Mouse (Mus musculus) CH12.LX (cell line): Measurements from ENCODE around the gene Atl1. TPM values are rescaled to one million over a fixed set of nuclear protein-coding genes. Genes with fewer than 3 reads are reported as not detected.

Source experiments
- DNase-seq: peaks from one replicate; pipeline ENCODE4 v3.0.0-alpha.2; 2013; ENCODE audit errors: extremely low read depth
- H3K27ac ChIP-seq: 2 replicates; pipeline ENCODE4 v1.5.1; 2012; ENCODE audit warnings: low read depth, mild to moderate bottlenecking, control low read depth, moderate library complexity; ENCODE audit not compliant: insufficient read depth
- H3K27me3 ChIP-seq: replicated peaks from 2 replicates; pipeline ENCODE3; 2012; ENCODE audit warnings: inconsistent platforms
- H3K36me3 ChIP-seq, 2 experiments: replicated peaks in 1 of 2; 2 replicates each; pipeline versions ENCODE3 to v1.6.1; 2012; ENCODE audit warnings: inconsistent platforms in 1 of 2, low read length in 1 of 2, mild to moderate bottlenecking in 1 of 2, mixed read lengths in 1 of 2, moderate library complexity in 1 of 2; ENCODE audit not compliant: control insufficient read depth in 1 of 2, insufficient read depth in 1 of 2
- H3K4me1 ChIP-seq, 2 experiments: 2 replicates each; pipeline ENCODE4 v1.6.1; 2012; ENCODE audit warnings: inconsistent platforms in 1 of 2, moderate library complexity in 1 of 2; ENCODE audit not compliant: insufficient read depth in 2 of 2, control insufficient read depth in 1 of 2
- H3K4me2 ChIP-seq: 2 replicates; pipeline ENCODE4 v1.6.1; 2012; ENCODE audit warnings: low read depth, mild to moderate bottlenecking, control low read depth; ENCODE audit not compliant: poor library complexity, insufficient read depth, severe bottlenecking
- H3K4me3 ChIP-seq, 3 experiments: fragments of 150-350 bp in 1 of 3; sonication (generic) in 1 of 3; replicated peaks in 1 of 3; 2 replicates each; pipeline versions ENCODE3 to v1.5.1; 2011 to 2012; ENCODE audit warnings: low read depth in 2 of 3, low read length in 2 of 3, mild to moderate bottlenecking in 2 of 3, moderate library complexity in 2 of 3, control low read depth in 1 of 3, improper control_type of control experiment in 1 of 3, inconsistent platforms in 1 of 3, mixed read lengths in 1 of 3; ENCODE audit not compliant: poor library complexity in 1 of 3
- H3K79me2 ChIP-seq: replicated peaks from 2 replicates; pipeline ENCODE4 v1.6.1; 2012; ENCODE audit warnings: mild to moderate bottlenecking, moderate library complexity; ENCODE audit not compliant: control insufficient read depth, poor library complexity, insufficient read depth, severe bottlenecking; ENCODE audit errors: extremely low read depth
- H3K9ac ChIP-seq: 2 replicates; pipeline ENCODE4 v1.6.1; 2012; ENCODE audit warnings: low read depth, mild to moderate bottlenecking, control low read depth, moderate library complexity; ENCODE audit not compliant: insufficient read depth
- H3K9me3 ChIP-seq: replicated peaks from 2 replicates; pipeline ENCODE3; 2012; ENCODE audit warnings: low read length, inconsistent platforms, mixed read lengths
- BHLHE40 ChIP-seq: IDR thresholded peaks from 2 replicates; pipeline ENCODE4 v1.6.1; 2011; ENCODE audit warnings: mild to moderate bottlenecking, low read depth, low read length, improper control_type of control experiment
- CHD1 ChIP-seq: IDR thresholded peaks from 2 replicates; pipeline ENCODE4 v1.6.1; 2012; ENCODE audit warnings: low read depth, low read length, improper control_type of control experiment, inconsistent platforms
- CHD2 ChIP-seq: IDR thresholded peaks from 2 replicates; pipeline ENCODE4 v1.6.1; 2011; ENCODE audit warnings: low read length, improper control_type of control experiment
- CTCF ChIP-seq, 2 experiments: IDR thresholded peaks in 1 of 2; conservative IDR thresholded peaks in 1 of 2; 2 replicates each; pipeline ENCODE4 v1.5.1; 2011 to 2012; ENCODE audit warnings: low read depth in 2 of 2, low read length in 2 of 2, improper control_type of control experiment in 1 of 2, inconsistent platforms in 1 of 2, mild to moderate bottlenecking in 1 of 2, moderate library complexity in 1 of 2
- GABPA ChIP-seq: IDR thresholded peaks from 2 replicates; pipeline ENCODE4 v1.6.1; 2012; ENCODE audit warnings: low read depth, low read length, improper control_type of control experiment, inconsistent platforms; ENCODE audit not compliant: insufficient replicate concordance
- JUN ChIP-seq: IDR thresholded peaks from 2 replicates; pipeline ENCODE4 v1.6.1; 2011; ENCODE audit warnings: low read depth, mild to moderate bottlenecking, low read length, improper control_type of control experiment, moderate library complexity; ENCODE audit not compliant: insufficient read depth
- JUND ChIP-seq: conservative IDR thresholded peaks from 2 replicates; pipeline ENCODE4 v1.6.1; 2011; ENCODE audit warnings: low read depth, low read length, improper control_type of control experiment
- MAFK ChIP-seq: IDR thresholded peaks from 2 replicates; pipeline ENCODE4 v1.6.1; 2011; ENCODE audit warnings: low read length, improper control_type of control experiment; ENCODE audit not compliant: insufficient replicate concordance
- MAX ChIP-seq: IDR thresholded peaks from 2 replicates; pipeline ENCODE4 v1.6.1; 2011; ENCODE audit warnings: low read length, improper control_type of control experiment
- MXI1 ChIP-seq: IDR thresholded peaks from 2 replicates; pipeline ENCODE4 v1.6.1; 2011; ENCODE audit warnings: mild to moderate bottlenecking, low read depth, low read length, improper control_type of control experiment
- NELFE ChIP-seq: IDR thresholded peaks from 2 replicates; pipeline ENCODE4 v1.6.1; 2011; ENCODE audit warnings: low read depth, low read length, improper control_type of control experiment
- NRF1 ChIP-seq: IDR thresholded peaks from 2 replicates; pipeline ENCODE4 v1.6.1; 2014; ENCODE audit warnings: low read depth, mild to moderate bottlenecking, inconsistent platforms, low read length, improper control_type of control experiment, moderate library complexity
- PAX5 ChIP-seq: IDR thresholded peaks from 2 replicates; pipeline ENCODE4 v1.6.1; 2012; ENCODE audit warnings: low read length, inconsistent platforms, mixed read lengths
- POLR2A ChIP-seq: IDR thresholded peaks from 2 replicates; pipeline ENCODE4 v1.6.1; 2011; ENCODE audit warnings: low read depth, mild to moderate bottlenecking, improper control_type of control experiment, low read length
- RCOR1 ChIP-seq: conservative IDR thresholded peaks from 2 replicates; pipeline ENCODE4 v1.6.1; 2012; ENCODE audit warnings: low read depth, mild to moderate bottlenecking, inconsistent platforms, low read length, improper control_type of control experiment
- SMC3 ChIP-seq: IDR thresholded peaks from 2 replicates; pipeline ENCODE4 v1.6.1; 2011; ENCODE audit warnings: low read depth, low read length, improper control_type of control experiment
- UBTF ChIP-seq: IDR thresholded peaks from 2 replicates; pipeline ENCODE4 v1.6.1; 2012; ENCODE audit warnings: low read depth, mild to moderate bottlenecking, inconsistent platforms, low read length, improper control_type of control experiment, moderate library complexity
- ZC3H11A ChIP-seq: IDR thresholded peaks from 2 replicates; pipeline ENCODE4 v1.6.1; 2012; ENCODE audit warnings: low read depth, mild to moderate bottlenecking, inconsistent platforms, low read length, improper control_type of control experiment
- ZMIZ1 ChIP-seq: IDR thresholded peaks from 2 replicates; pipeline ENCODE4 v1.6.1; 2012; ENCODE audit warnings: low read depth, mild to moderate bottlenecking, inconsistent platforms, low read length, improper control_type of control experiment
- ZNF384 ChIP-seq: IDR thresholded peaks from 2 replicates; pipeline ENCODE4 v1.6.1; 2012; ENCODE audit warnings: low read depth, low read length, improper control_type of control experiment, inconsistent platforms
- dilution Hi-C: fragments of 300-500 bp; cut with MboI; formaldehyde crosslinking; loops from 2 replicates; pipeline ENCODE4 v1.14.3; 2020; ENCODE audit warnings: low sequenced_read_pairs; ENCODE audit not compliant: extremely low pct_unique_long_range_greater_than_20kb, extremely low pct_ligation_motif_present
- in situ Hi-C: fragments of 300-500 bp; cut with MboI; formaldehyde crosslinking; loops from 3 replicates; pipeline ENCODE4 v1.14.3; 2019; ENCODE audit warnings: low sequenced_read_pairs, low pct_ligation_motif_present, low pct_unique_long_range_greater_than_20kb, mixed read lengths
- polyA plus RNA-seq: library from polyadenylated mRNA; unstranded; fragments of >175 nt; gene quantifications from 2 replicates; pipeline ENCODE4 v1.2.1, GENCODE M21; 2012; ENCODE audit warnings: low read depth; ENCODE audit not compliant: insufficient read length
- total RNA-seq, 2 experiments: library from RNA; depleted of rRNA; stranded (reverse); fragments of 300-350 nt in 1 of 2; fragments of >200 nt in 1 of 2; gene quantifications; 2 replicates each; pipeline ENCODE4 v1.2.3; 2012 to 2014

The Atl1 gene
- total and polyA plus RNA-seq, 3 experiments = 0.51 to 0.74 (median 0.64) TPM

DNA sequence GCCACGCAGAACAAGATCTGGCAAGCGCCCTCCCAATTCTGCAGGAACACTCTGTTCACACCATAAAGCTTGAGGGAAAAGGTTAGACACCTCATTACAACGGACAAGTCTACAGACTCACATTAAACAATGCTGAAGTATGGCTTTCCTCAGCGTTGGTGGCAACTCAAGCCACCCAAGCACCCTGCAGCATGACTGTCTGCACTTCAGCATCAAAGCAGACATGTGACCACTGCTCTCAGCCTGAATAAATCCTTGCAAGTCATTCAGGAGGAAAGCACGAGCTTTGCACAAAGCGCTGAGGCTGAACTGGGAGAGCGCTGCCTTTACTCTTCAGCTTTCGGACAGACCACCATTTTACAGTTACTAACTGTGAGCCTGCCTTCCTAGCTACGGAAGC, 40.1 kb upstream of the Atl1 start:
- H3K9ac ChIP-seq = no peak overlapping the region

DNA sequence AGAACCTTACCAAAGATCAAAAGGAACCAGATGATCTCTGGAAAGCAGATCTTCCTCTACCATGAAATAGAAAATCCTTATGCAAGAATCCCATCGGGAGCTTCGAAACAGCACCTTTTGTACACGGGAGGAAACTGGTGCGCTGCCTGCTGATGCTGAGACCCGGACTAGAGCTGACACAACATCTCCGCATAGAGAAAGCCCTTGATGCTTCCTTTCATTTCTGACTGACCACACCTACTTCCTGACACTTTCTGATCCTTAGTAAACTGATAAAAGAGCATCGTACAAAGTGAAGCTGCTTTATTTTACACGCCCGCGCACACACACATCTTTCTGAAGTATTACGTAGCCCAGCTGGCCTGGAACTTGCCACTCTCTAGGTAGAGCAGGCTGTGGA, 39.0 kb upstream of the Atl1 start:
- no peak overlapping the region for H3K4me2 ChIP-seq
- H3K4me3 ChIP-seq = no peak overlapping the region
- dilution Hi-C loops = no loop called here
- TF ChIP-seq ZMIZ1 (no peak), NELFE (no peak), SMC3 (no peak), PAX5 (no peak), CTCF (conservative IDR thresholded peaks at IDR 0.05 in 1 of 2, IDR thresholded peaks at IDR 0.05 in 1 of 2; ENCODE audit: low read depth in 2 of 2, low read length in 2 of 2) (no peak), NRF1 (no peak), BHLHE40 (no peak), CHD1 (no peak), MXI1 (no peak), JUND (no peak), RCOR1 (no peak), ZC3H11A (no peak), MAFK (no peak), UBTF (no peak), GABPA (no peak), ZNF384 (no peak), POLR2A (no peak)
- TF ChIP-seq, all 38 proteins: peak for 0
- peaks cover 0 to 3% of the 10 kb centered on the region in 2 experiments; a peak in 1 of 4 replicates for H3K4me1 ChIP-seq
- in situ Hi-C loops = no loop called here
- no peak for DNase-seq
- H3K27ac ChIP-seq = no peak overlapping the region
- H3K9me3 ChIP-seq = no peaks in the 10 kb centered on the region
- H3K79me2 ChIP-seq = no peaks in the 10 kb centered on the region
- no peaks in the 10 kb centered on the region for H3K27me3 ChIP-seq
- no peak overlapping the region for H3K9ac ChIP-seq
- H3K36me3 ChIP-seq = peaks cover 8 to 32% of the 10 kb centered on the region in 2 experiments

More for the DNA sequence above, 40.1 kb upstream of the Atl1 start:
- Histone ChIP-seq H3K4me2 (no peak overlapping the region), H3K79me2 (no peaks in the 10 kb centered on the region), H3K9me3 (no peaks in the 10 kb centered on the region), H3K27ac (no peak overlapping the region), H3K27me3 (no peaks in the 10 kb centered on the region), H3K4me1 (peaks cover 0 to 3% of the 10 kb centered on the region in 2 experiments; a peak in 1 of 4 replicates), H3K4me3 (no peak overlapping the region), H3K36me3 (peaks cover 8 to 35% of the 10 kb centered on the region in 2 experiments)
- in situ Hi-C loops = no loop called here
- DNase-seq = no peak
- dilution Hi-C loops = no loop called here
- no peak for TF ChIP-seq NRF1
- no peak for TF ChIP-seq MAFK
- no peak for TF ChIP-seq MAX
- no peak for TF ChIP-seq JUN
- TF ChIP-seq CHD2 = no peak
- no peak for TF ChIP-seq GABPA
